Mouse (Mus musculus): Measurements from ENCODE around the gene Mybph. TPM values are rescaled to one million over a fixed set of nuclear protein-coding genes. Genes with fewer than 3 reads are reported as not detected.
A peak's percentile ranks its signal among the peaks of the same experiment; 100 is the strongest.

The Mybph gene
- polyA plus RNA-seq, 1 experiment from 2014 or later, result not detected

GRCm38 (mm10) chr1:134231681-134232080 is 38.4 kb downstream of the Mybph start:
- in situ Hi-C loops (cut with MboI; ENCODE audit: low pct_unique_long_range_greater_than_20kb), result no loop called here
- no peaks in the 10 kb centered on the region for H3K27me3 ChIP-seq
- POLR2A ChIA-PET, result no interaction called here

GRCm38 (mm10) chr1:134232326-134232725 is 39.1 kb downstream of the Mybph start:
- ATAC-seq, result no peak
- in situ Hi-C loops (cut with MboI; ENCODE audit: low pct_unique_long_range_greater_than_20kb), result no loop called here
- no peak for DNase-seq (ENCODE audit: low read depth, low spot score)
- no peak for TF ChIP-seq CTCF (IDR thresholded peaks at IDR 0.05)
- no peaks in the 10 kb centered on the region for H3K27me3 ChIP-seq
- CTCF ChIA-PET, result no interaction called here
- POLR2A ChIA-PET, result interaction anchor here (0.7 kb wide), 1 partner anchor 99 kb away, joined by 3 read pairs; no protein-coding TSS in a partner anchor

More at GRCm38 (mm10) chr1:134231681-134232080, 38.4 kb downstream of the Mybph start:
- CTCF ChIA-PET, result no interaction called here
- no peak for ATAC-seq
- no peak for TF ChIP-seq CTCF (IDR thresholded peaks at IDR 0.05)
- DNase-seq (ENCODE audit: low read depth, low spot score), result no peak

DNA sequence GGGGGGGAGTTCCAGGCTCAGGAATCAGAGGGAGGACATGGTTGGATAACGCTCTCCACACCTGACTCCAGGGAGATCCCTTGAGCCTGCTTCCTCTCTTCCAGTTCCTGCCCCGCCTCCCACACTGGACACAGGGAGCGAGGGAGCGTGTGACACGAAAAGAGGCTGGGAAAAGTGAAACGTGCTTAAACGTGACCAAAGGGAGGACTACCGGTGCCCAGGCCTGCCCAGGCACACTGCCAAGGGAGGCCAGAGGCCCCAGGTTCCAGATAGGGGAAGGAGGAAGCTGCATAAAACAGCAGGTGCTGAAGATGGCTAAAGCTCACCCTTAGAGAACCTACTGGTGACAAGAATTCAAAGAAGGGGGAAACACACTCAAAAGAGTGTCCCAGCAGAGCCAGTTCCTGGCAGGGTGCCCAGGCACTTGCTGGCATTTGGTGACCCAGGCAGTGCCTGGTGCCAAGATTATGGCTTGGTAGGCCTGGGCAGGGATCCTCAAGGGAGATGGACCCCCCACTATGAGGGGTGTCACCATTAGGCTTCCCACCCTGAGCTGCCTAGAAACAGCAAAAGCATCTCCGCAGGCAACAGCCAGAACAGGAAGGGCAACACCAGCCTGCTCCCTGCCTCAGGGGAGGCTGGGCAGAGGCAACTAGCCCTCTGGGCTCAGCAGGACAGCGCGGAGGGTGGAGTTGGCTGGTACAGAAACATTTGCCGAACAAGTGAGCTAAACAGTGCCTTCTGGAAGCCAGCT is 39.7 kb downstream of the Mybph start:
- CTCF ChIA-PET, result interaction anchor here (0.9 kb wide), 1 partner anchor 38 kb away, joined by 3 read pairs; no protein-coding TSS in a partner anchor
- ATAC-seq (no peak), DNase-seq (ENCODE audit: low read depth, low spot score) (no peak)

GRCm38 (mm10) chr1:134233681-134234454 is 40.6 kb downstream of the Mybph start:
- CTCF ChIA-PET, result interaction anchor here (0.9 kb wide), 1 partner anchor 39 kb away, joined by 3 read pairs; no protein-coding TSS in a partner anchor
- in situ Hi-C loops (cut with MboI; ENCODE audit: low pct_unique_long_range_greater_than_20kb), result no loop called here
- no peak for ATAC-seq
- no peaks in the 10 kb centered on the region for H3K27me3 ChIP-seq
- no peak for TF ChIP-seq CTCF (IDR thresholded peaks at IDR 0.05)
- DNase-seq (ENCODE audit: low read depth, low spot score), result no peak
- POLR2A ChIA-PET, result interaction anchor here (0.7 to 0.8 kb wide), 2 partner anchors 26 to 99 kb away, joined by 3 read pairs; partner anchors contain the start of gene Ppfia4

More for the DNA sequence above, 39.7 kb downstream of the Mybph start:
- in situ Hi-C loops (cut with MboI; ENCODE audit: low pct_unique_long_range_greater_than_20kb), result no loop called here
- POLR2A ChIA-PET, result interaction anchor here (0.7 kb wide), 1 partner anchor 99 kb away, joined by 3 read pairs; no protein-coding TSS in a partner anchor
- H3K27me3 ChIP-seq, result no peaks in the 10 kb centered on the region
- no peak for TF ChIP-seq CTCF (IDR thresholded peaks at IDR 0.05)

DNA sequence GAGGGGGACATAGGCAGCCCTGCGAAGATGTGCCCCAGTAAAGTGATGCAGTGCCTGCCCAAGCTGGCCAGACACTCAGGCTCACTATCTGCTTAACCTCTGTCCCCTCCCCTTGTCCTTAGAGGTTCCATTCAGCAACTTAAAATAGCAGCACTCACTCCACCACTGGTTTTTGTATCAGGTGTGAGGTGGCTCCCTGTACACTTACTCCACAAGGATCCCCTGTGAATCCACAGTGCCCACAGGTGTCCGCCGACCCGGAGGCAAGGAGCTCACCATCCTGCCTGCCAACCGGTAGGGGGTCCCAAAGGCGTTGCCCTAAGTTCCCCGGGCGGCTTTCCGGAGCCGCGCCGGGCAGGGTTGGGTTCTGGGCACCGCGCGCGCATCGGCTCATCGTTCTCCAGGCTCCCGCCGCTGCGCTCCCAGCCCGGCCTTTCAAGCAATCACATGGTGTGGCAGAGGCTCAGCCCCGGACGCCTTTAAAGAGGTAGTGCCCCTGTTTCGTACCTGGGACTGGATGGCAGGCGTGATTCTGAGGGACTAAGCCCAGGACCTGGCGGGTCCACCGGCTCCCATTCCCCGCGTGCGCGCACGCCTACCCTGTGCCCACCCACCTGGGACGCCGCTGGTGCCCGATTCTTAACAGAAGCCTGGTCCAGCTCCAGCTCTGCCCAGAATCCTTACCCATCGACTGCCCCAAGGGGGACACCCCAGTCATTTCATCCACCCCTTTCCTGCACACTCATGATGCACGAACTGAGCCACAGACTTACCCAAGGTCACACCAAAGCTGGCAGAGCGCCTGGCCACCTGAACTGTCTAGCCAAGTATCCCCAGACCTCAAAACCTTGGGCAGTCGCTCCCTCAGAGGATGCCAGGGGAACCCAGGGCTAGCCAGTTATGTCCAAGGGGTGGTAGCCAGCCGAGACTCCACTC is 41.5 kb downstream of the Mybph start:
- H3K27me3 ChIP-seq, result no peaks in the 10 kb centered on the region
- no peak for DNase-seq (ENCODE audit: low read depth, low spot score)
- no peak for TF ChIP-seq CTCF (IDR thresholded peaks at IDR 0.05)
- CTCF ChIA-PET, result no interaction called here
- ATAC-seq, result peak; percentile 23
- POLR2A ChIA-PET, result interaction anchor here (0.7 to 0.8 kb wide), 2 partner anchors 27 to 98 kb away, joined by 3 read pairs; partner anchors contain the start of gene Ppfia4
- in situ Hi-C loops (cut with MboI; ENCODE audit: low pct_unique_long_range_greater_than_20kb), result no loop called here

DNA sequence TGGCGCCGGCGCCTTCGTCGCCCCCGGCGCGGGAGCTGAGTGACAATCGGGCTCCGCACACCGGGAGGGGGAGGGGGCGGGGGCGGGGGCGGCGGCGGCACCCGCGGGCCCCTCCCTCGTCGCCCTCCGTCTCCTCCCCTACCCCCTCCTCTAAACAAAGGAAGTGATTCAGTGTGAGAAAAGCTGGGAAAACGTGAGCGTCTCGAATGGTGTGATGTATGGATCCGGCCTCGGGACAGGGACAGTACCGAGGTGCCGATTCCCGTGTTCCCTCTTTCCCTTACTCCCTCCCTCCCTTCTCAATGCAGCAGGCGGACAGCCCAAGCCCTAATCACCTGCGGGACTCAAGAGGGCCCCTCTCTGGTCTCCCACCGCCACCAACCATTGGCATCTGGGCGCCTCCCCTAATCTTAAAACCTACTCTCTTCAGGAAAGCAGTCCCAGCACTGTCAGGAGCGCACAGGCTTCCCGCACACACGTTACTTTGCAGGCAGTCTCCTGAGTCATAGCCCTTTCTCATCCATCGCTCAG is 42.2 kb downstream of the Mybph start, which contains the start of gene Adora1:
Gene Adora1 (minus strand): TSS at position 41 of the 531 bp plus-strand sequence.
- ChIA-PET CTCF (no interaction called here), POLR2A (no interaction called here)
- DNase-seq (ENCODE audit: low read depth, low spot score) (no peak), ATAC-seq (no peak)
- no peak for TF ChIP-seq CTCF (IDR thresholded peaks at IDR 0.05)
- no peaks in the 10 kb centered on the region for H3K27me3 ChIP-seq
- in situ Hi-C loops (cut with MboI; ENCODE audit: low pct_unique_long_range_greater_than_20kb), result no loop called here

DNA sequence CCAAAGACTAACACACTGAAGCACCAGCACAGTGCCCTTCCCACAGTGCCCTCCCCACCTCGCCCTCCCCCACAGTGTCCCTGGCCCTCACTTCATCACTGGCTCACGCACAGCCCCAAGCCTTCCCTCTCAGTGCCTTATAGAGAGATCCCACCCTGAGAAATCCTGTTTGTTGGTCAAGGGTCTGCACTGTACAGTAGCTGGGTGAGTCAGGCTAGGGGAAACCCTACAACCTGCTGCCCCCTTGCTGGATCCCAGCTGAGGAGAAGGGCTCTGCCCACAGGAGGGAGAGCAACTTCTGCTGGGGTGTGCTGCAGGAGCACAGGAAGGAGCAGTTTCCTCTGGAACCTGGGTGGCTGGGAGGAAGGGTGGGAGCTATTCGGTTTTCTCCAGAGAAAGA is 42.9 kb downstream of the Mybph start:
- H3K27me3 ChIP-seq, result no peaks in the 10 kb centered on the region
- in situ Hi-C loops (cut with MboI; ENCODE audit: low pct_unique_long_range_greater_than_20kb), result no loop called here
- ATAC-seq (no peak), DNase-seq (ENCODE audit: low read depth, low spot score) (no peak)
- ChIA-PET POLR2A (no interaction called here), CTCF (no interaction called here)
- no peak for TF ChIP-seq CTCF (IDR thresholded peaks at IDR 0.05)

- ATAC-seq (no peak), DNase-seq (ENCODE audit: low read depth, low spot score) (no peak)
- in situ Hi-C loops (cut with MboI; ENCODE audit: low pct_unique_long_range_greater_than_20kb), result no loop called here
- CTCF ChIA-PET, result interaction anchor here (1.1 kb wide), 1 partner anchor 9 kb away, joined by 3 read pairs; no protein-coding TSS in a partner anchor
- TF ChIP-seq CTCF (IDR thresholded peaks at IDR 0.05), result no peak
- POLR2A ChIA-PET, result interaction anchor here (1.3 kb wide), 1 partner anchor 12 kb away, joined by 7 read pairs; no protein-coding TSS in a partner anchor
- no peaks in the 10 kb centered on the region for H3K27me3 ChIP-seq
Measured at GRCm38 (mm10) chr1:134237438-134237837, 44.2 kb downstream of the Mybph start.

GRCm38 (mm10) chr1:134240701-134241100 is 47.5 kb downstream of the Mybph start:
- no peak for TF ChIP-seq CTCF (IDR thresholded peaks at IDR 0.05)
- no peak for ATAC-seq
- no peak for DNase-seq (ENCODE audit: low read depth, low spot score)
- H3K27me3 ChIP-seq, result no peaks in the 10 kb centered on the region
- POLR2A ChIA-PET, result no interaction called here
- CTCF ChIA-PET, result no interaction called here
- in situ Hi-C loops (cut with MboI; ENCODE audit: low pct_unique_long_range_greater_than_20kb), result loop anchor here (5.0 kb wide), 1 partner anchor 88 kb away; no protein-coding TSS in a partner anchor

Data from Patski (cell line).